ENCODE assay signal across 11 mouse cellular contexts in genomic region chr5:116006324-116007099, GRCm38 (mm10). TPM values are rescaled to one million over a fixed set of nuclear protein-coding genes. Genes with fewer than 3 reads are reported as not detected.
DNase-seq lines count a peak whose midpoint lies in the region; ATAC-seq and TF ChIP-seq lines count a peak whose summit lies in the region.
"Had no signal": no experiment of that assay in that cellular context is flagged by ENCODE, and none has a peak within 500 bp of the region (broad histone marks: within the 10 kb centered on the region; RNA-seq: fewer than 3 reads in every experiment).

No protein-coding gene starts in this region.

- no peak for TF ChIP-seq CTCF in ES-Bruce4 (IDR thresholded peaks at IDR 0.05; ENCODE audit: low read depth, low read length)

- TF ChIP-seq POLR2A in ES-Bruce4 (IDR thresholded peaks at IDR 0.05; ENCODE audit: insufficient read depth, low read length), result no peak

- H3K27ac ChIP-seq in hindbrain, embryonic 15.5 days (replicated peaks), result no peak overlapping the region
- H3K27ac ChIP-seq in hindbrain, embryonic 11.5 days (ENCODE audit: low read depth, low read length), result no peak overlapping the region
- H3K27ac ChIP-seq in ES-Bruce4 (ENCODE audit: insufficient read depth, low read length), result no peak overlapping the region
- H3K27ac ChIP-seq in midbrain, embryonic 13.5 days, result no peak overlapping the region
- H3K27ac ChIP-seq: midbrain, embryonic 12.5 days had no signal

- no peaks in the 10 kb centered on the region for H3K9me3 ChIP-seq in hindbrain, embryonic 15.5 days
- no peaks in the 10 kb centered on the region for H3K9me3 ChIP-seq in hindbrain, embryonic 11.5 days (ENCODE audit: control insufficient read depth, low read length)
- H3K9me3 ChIP-seq in ES-Bruce4 (replicated peaks; ENCODE audit: control insufficient read depth, insufficient read depth, low read length, poor library complexity, severe bottlenecking), result no peaks in the 10 kb centered on the region
- H3K9me3 ChIP-seq in midbrain, embryonic 13.5 days, result no peaks in the 10 kb centered on the region
- H3K9me3 ChIP-seq: midbrain, embryonic 12.5 days had no signal

- H3K4me3 ChIP-seq in hindbrain, embryonic 15.5 days, result no peak overlapping the region
- H3K4me3 ChIP-seq in hindbrain, embryonic 11.5 days (ENCODE audit: low read depth, low read length), result no peak overlapping the region
- no peak overlapping the region for H3K4me3 ChIP-seq in ES-Bruce4 (ENCODE audit: low read depth, low read length)
- H3K4me3 ChIP-seq in midbrain, embryonic 13.5 days (replicated peaks), result no peak overlapping the region
- H3K4me3 ChIP-seq: midbrain, embryonic 12.5 days had no signal

- peak; percentile 61; the same call in 1 of the 2 replicates for ATAC-seq in hindbrain, embryonic 15.5 days (ENCODE audit: low FRiP score, low read depth)
- no peak for ATAC-seq in hindbrain, embryonic 11.5 days (ENCODE audit: low FRiP score)
- ATAC-seq in midbrain, embryonic 13.5 days, result no peak
- ATAC-seq in megakaryocyte-erythroid progenitor cell, adult 5-6 weeks (replicated peaks; ENCODE audit: low FRiP score, low TSS enrichment, poor library complexity, severe bottlenecking), result no peak
- ATAC-seq: forebrain, postnatal 0 days; inflammation-experienced regulatory T-cells, adult 6 months had no signal

- TF ChIP-seq EP300 in ES-Bruce4 (IDR thresholded peaks at IDR 0.05; ENCODE audit: insufficient read depth, low read depth, low read length), result no peak

- no peak for DNase-seq in hindbrain, embryonic 11.5 days (ENCODE audit: low spot score)
- DNase-seq in A20 (ENCODE audit: low read depth, low spot score), result peak; percentile 43
- peak; percentile 49 for DNase-seq in kidney, adult 9 months
- DNase-seq: forebrain, postnatal 0 days; right cerebral cortex, postnatal 25 days had no signal

- 51% methylated on average over 22 of the region's 22 CpGs for WGBS in hindbrain, embryonic 15.5 days
- WGBS in hindbrain, embryonic 11.5 days, result 58% methylated on average over 22 of the region's 22 CpGs
- 63% methylated on average over 22 of the region's 22 CpGs for WGBS in midbrain, embryonic 13.5 days

- H3K4me2 ChIP-seq in hindbrain, embryonic 15.5 days, result no peak overlapping the region
- H3K4me2 ChIP-seq in hindbrain, embryonic 11.5 days (replicated peaks; ENCODE audit: low read depth, low read length), result no peak overlapping the region
- H3K4me2 ChIP-seq in midbrain, embryonic 13.5 days (replicated peaks), result no peak overlapping the region
- H3K4me2 ChIP-seq: midbrain, embryonic 12.5 days had no signal

- no peaks in the 10 kb centered on the region for H3K36me3 ChIP-seq in hindbrain, embryonic 15.5 days
- H3K36me3 ChIP-seq in hindbrain, embryonic 11.5 days (ENCODE audit: control insufficient read depth, insufficient read depth, low read length), result no peaks in the 10 kb centered on the region
- no peaks in the 10 kb centered on the region for H3K36me3 ChIP-seq in ES-Bruce4 (ENCODE audit: control insufficient read depth, insufficient read depth, low read length, poor library complexity, severe bottlenecking)
- H3K36me3 ChIP-seq in midbrain, embryonic 13.5 days, result no peaks in the 10 kb centered on the region

- H3K4me1 ChIP-seq in hindbrain, embryonic 15.5 days (replicated peaks), result peaks cover 8% of the 10 kb centered on the region; the same call in 1 of the 2 replicates
- no peaks in the 10 kb centered on the region for H3K4me1 ChIP-seq in hindbrain, embryonic 11.5 days (replicated peaks; ENCODE audit: control insufficient read depth, insufficient read depth, low read length)
- no peaks in the 10 kb centered on the region for H3K4me1 ChIP-seq in ES-Bruce4 (ENCODE audit: control insufficient read depth, insufficient read depth, low read length)
- H3K4me1 ChIP-seq in midbrain, embryonic 13.5 days (replicated peaks), result no peaks in the 10 kb centered on the region
- H3K4me1 ChIP-seq: midbrain, embryonic 12.5 days had no signal

- no peaks in the 10 kb centered on the region for H3K27me3 ChIP-seq in hindbrain, embryonic 15.5 days
- H3K27me3 ChIP-seq in hindbrain, embryonic 11.5 days (ENCODE audit: control insufficient read depth, insufficient read depth, low read length), result no peaks in the 10 kb centered on the region
- H3K27me3 ChIP-seq in ES-Bruce4 (ENCODE audit: control insufficient read depth, insufficient read depth, low read length, poor library complexity, severe bottlenecking), result no peaks in the 10 kb centered on the region
- H3K27me3 ChIP-seq in midbrain, embryonic 13.5 days, result no peaks in the 10 kb centered on the region
- H3K27me3 ChIP-seq: midbrain, embryonic 12.5 days had no signal

- no peak overlapping the region for H3K9ac ChIP-seq in hindbrain, embryonic 15.5 days
- H3K9ac ChIP-seq in hindbrain, embryonic 11.5 days (ENCODE audit: low read depth, low read length), result no peak overlapping the region
- peak overlapping the region; percentile 6; the same call in 1 of the 2 replicates for H3K9ac ChIP-seq in ES-Bruce4 (ENCODE audit: low read depth, poor library complexity, severe bottlenecking)
- H3K9ac ChIP-seq in midbrain, embryonic 13.5 days (replicated peaks), result no peak overlapping the region
- H3K9ac ChIP-seq: forebrain, postnatal 0 days; midbrain, embryonic 12.5 days had no signal

RNA-seq across cellular contexts. Expression of gene Prkab1, which starts 17.8 kb away (rescaled TPM):
- 47.5 and 49.8 TPM in 2 replicates for polyA plus RNA-seq in hindbrain, embryonic 15.5 days (2015; fragmentation: Nextera tagmentation; extraction: Ambion mirVana)
- polyA plus RNA-seq in hindbrain, embryonic 11.5 days (2014; fragmentation: Nextera tagmentation; extraction: Ambion mirVana), result 44.8 and 54.3 TPM in 2 replicates
- polyA plus RNA-seq in ES-Bruce4 (2011; ENCODE audit: insufficient read depth, insufficient read length, low read depth, missing spikeins), result 27.7 and 32.8 TPM in 2 replicates
- polyA plus RNA-seq in midbrain, embryonic 13.5 days (2015; fragmentation: Nextera tagmentation; extraction: Ambion mirVana), result 54.7 and 55.5 TPM in 2 replicates
- total RNA-seq in megakaryocyte-erythroid progenitor cell, adult 5-6 weeks (2014; fragmentation: Nextera tagmentation), result 123 and 161 TPM in 2 replicates
- total RNA-seq in megakaryocyte-erythroid progenitor cell, adult 5-6 weeks (2017), result 46.7 and 71.5 TPM in 2 replicates
